Mouse (Mus musculus): ENCODE measurements at regions not wholly inside any gene's neighbourhood (a gene's known extent, or its start where the extent isn't known, plus 50 kb on each side); places are given as distances from the start of the nearest gene placed in this dataset.

GRCm38 (mm10) chr12:112274026-112274425 is 128.0 kb downstream of the Kif26a start:
- no peak for ATAC-seq (ENCODE audit: low FRiP score)
- H3K27me3 ChIP-seq (replicated peaks), result peaks cover 6% of the 10 kb centered on the region; the same call in 1 of the 2 replicates
- H3K36me3 ChIP-seq, result no peaks in the 10 kb centered on the region
- H3K27ac ChIP-seq (replicated peaks), result no peak overlapping the region
- WGBS, result 86% methylated on average over 6 of the region's 6 CpGs
- peaks cover 18% of the 10 kb centered on the region for H3K4me1 ChIP-seq
- no peak overlapping the region for H3K4me2 ChIP-seq
- no peak overlapping the region for H3K4me3 ChIP-seq (replicated peaks)
- no peaks in the 10 kb centered on the region for H3K9me3 ChIP-seq (replicated peaks)
- H3K9ac ChIP-seq (replicated peaks), result no peak overlapping the region

DNA sequence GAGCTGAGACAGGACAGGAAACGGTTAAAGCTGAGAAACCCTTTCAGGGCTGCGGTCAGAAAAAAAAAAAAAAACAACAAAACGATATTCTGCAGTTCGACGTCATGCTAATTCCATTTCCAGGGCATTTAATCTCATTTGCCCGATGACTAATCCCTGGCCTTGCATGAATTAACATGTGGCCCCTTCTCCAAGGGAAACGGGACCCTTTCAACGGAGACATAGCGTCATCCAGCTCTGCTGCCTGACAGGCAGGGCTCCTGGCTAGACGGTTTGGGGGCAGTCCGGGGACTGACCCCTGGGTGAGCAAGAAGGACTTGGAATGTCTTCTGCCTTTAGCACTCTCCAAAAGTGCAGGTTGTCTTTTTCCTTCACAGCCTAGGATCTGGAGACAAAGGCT is 128.7 kb downstream of the Kif26a start:
- H3K4me3 ChIP-seq (replicated peaks), result no peak overlapping the region
- H3K9ac ChIP-seq (replicated peaks), result no peak overlapping the region
- no peak overlapping the region for H3K27ac ChIP-seq (replicated peaks)
- H3K4me1 ChIP-seq, result peaks cover 19% of the 10 kb centered on the region
- no peaks in the 10 kb centered on the region for H3K36me3 ChIP-seq
- H3K27me3 ChIP-seq (replicated peaks), result peaks cover 6% of the 10 kb centered on the region; the same call in 1 of the 2 replicates
- H3K9me3 ChIP-seq (replicated peaks), result no peaks in the 10 kb centered on the region
- WGBS, result 43% methylated on average over 11 of the region's 11 CpGs
- no peak overlapping the region for H3K4me2 ChIP-seq
- no peak for ATAC-seq (ENCODE audit: low FRiP score)

DNA sequence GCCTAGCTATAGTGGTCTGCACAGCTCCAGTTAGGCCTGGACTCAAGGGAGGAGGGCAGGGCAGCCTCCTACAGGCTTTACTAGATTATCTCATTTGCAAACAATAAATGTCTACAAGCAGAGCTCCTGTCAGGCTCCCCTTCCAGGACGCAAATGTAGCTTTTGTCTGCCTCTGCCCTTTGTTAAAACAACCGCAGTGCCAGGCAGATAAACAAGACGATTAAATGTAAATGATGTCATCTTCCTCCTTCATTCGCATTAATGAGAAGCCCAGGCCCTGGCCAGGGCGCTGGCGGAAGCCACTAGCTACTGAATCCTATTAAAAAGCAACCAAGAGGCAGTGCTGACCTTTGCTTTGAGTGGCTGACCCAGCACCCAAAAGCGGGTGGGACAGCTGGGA is 130.6 kb downstream of the Kif26a start:
- no peak for ATAC-seq (ENCODE audit: low FRiP score)
- Histone ChIP-seq H3K27ac (replicated peaks) (no peak overlapping the region), H3K36me3 (no peaks in the 10 kb centered on the region), H3K4me2 (no peak overlapping the region), H3K27me3 (replicated peaks) (peaks cover 6% of the 10 kb centered on the region; the same call in 1 of the 2 replicates), H3K9me3 (replicated peaks) (no peaks in the 10 kb centered on the region), H3K4me1 (peaks cover 29% of the 10 kb centered on the region), H3K4me3 (replicated peaks) (no peak overlapping the region), H3K9ac (replicated peaks) (no peak overlapping the region)
- 19% methylated on average over 7 of the region's 7 CpGs for WGBS

DNA sequence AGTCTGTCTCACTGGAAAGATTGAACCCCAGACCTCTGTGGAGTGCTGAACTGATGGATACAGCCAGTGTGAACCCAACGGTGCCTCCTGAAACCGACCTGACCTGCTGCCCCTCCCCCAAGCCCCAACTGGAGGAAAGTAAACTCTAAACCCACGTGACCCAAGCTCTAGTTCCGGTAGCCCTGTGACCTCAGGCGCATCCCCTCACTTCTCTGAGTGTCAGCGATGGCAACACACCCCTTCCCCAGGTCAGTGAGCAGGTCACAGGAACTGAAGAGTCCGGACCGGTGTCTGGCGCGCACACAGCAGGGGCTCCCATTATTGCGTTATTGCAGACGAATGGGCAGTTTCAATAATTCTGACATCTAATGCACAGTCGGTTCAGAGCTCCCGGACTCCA is 131.5 kb downstream of the Kif26a start:
- H3K4me2 ChIP-seq, result no peak overlapping the region
- H3K27me3 ChIP-seq (replicated peaks), result peaks cover 6% of the 10 kb centered on the region; the same call in 1 of the 2 replicates
- no peaks in the 10 kb centered on the region for H3K9me3 ChIP-seq (replicated peaks)
- H3K36me3 ChIP-seq, result no peaks in the 10 kb centered on the region
- H3K27ac ChIP-seq (replicated peaks), result no peak overlapping the region
- no peak for ATAC-seq (ENCODE audit: low FRiP score)
- H3K9ac ChIP-seq (replicated peaks), result no peak overlapping the region
- no peak overlapping the region for H3K4me3 ChIP-seq (replicated peaks)
- peaks cover 25% of the 10 kb centered on the region for H3K4me1 ChIP-seq
- WGBS, result 41% methylated on average over 14 of the region's 14 CpGs

- H3K4me2 ChIP-seq, result no peak overlapping the region
- no peaks in the 10 kb centered on the region for H3K36me3 ChIP-seq
- peaks cover 14% of the 10 kb centered on the region for H3K4me1 ChIP-seq
- H3K27ac ChIP-seq (replicated peaks), result no peak overlapping the region
- no peak overlapping the region for H3K9ac ChIP-seq (replicated peaks)
- ATAC-seq (ENCODE audit: low FRiP score), result no peak
- 0 out of 2 replicates have a peak, but pooled peaks cover 2% of the 10 kb centered on the region for H3K27me3 ChIP-seq (replicated peaks)
- no peak overlapping the region for H3K4me3 ChIP-seq (replicated peaks)
- 55% methylated on average over 15 of the region's 15 CpGs for WGBS
- no peaks in the 10 kb centered on the region for H3K9me3 ChIP-seq (replicated peaks)
Observed at GRCm38 (mm10) chr12:112285096-112285495, 139.1 kb downstream of the Kif26a start.

DNA sequence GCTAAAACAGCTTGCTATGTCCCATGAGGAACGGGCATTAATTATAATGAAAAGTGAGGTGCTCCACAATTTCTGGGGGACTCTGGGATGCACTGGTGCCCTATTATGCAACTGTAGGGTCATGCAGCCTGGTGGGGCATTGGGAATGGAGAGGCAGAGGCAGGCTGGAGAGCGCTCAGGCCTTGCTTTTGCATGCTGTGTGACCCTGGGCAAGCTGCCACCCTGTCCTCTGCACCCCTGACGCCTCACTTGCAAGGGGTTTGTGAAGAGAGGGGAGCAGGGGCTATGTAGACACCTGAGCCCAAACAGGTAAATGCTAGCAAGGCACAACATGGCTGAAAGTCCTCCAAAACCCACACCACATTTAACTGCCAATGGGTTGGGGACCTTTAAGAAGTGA is 142.8 kb downstream of the Kif26a start:
- Histone ChIP-seq H3K36me3 (no peaks in the 10 kb centered on the region), H3K27me3 (replicated peaks) (0 out of 2 replicates have a peak, but pooled peaks cover 2% of the 10 kb centered on the region), H3K4me3 (replicated peaks) (no peak overlapping the region), H3K4me1 (peaks cover 33% of the 10 kb centered on the region), H3K27ac (replicated peaks) (no peak overlapping the region), H3K9ac (replicated peaks) (no peak overlapping the region), H3K4me2 (no peak overlapping the region), H3K9me3 (replicated peaks) (no peaks in the 10 kb centered on the region)
- WGBS, result 78% methylated on average over 3 of the region's 3 CpGs
- no peak for ATAC-seq (ENCODE audit: low FRiP score)

- WGBS, result 80% methylated on average over 9 of the region's 9 CpGs
- no peaks in the 10 kb centered on the region for H3K36me3 ChIP-seq
- no peak overlapping the region for H3K4me2 ChIP-seq
- H3K9ac ChIP-seq (replicated peaks), result no peak overlapping the region
- no peak for ATAC-seq (ENCODE audit: low FRiP score)
- H3K27me3 ChIP-seq (replicated peaks), result 0 out of 2 replicates have a peak, but pooled peaks cover 2% of the 10 kb centered on the region
- H3K27ac ChIP-seq (replicated peaks), result no peak overlapping the region
- peaks cover 35% of the 10 kb centered on the region for H3K4me1 ChIP-seq
- H3K4me3 ChIP-seq (replicated peaks), result no peak overlapping the region
- H3K9me3 ChIP-seq (replicated peaks), result no peaks in the 10 kb centered on the region
Observed at GRCm38 (mm10) chr12:112290299-112290698, 144.3 kb downstream of the Kif26a start.

DNA sequence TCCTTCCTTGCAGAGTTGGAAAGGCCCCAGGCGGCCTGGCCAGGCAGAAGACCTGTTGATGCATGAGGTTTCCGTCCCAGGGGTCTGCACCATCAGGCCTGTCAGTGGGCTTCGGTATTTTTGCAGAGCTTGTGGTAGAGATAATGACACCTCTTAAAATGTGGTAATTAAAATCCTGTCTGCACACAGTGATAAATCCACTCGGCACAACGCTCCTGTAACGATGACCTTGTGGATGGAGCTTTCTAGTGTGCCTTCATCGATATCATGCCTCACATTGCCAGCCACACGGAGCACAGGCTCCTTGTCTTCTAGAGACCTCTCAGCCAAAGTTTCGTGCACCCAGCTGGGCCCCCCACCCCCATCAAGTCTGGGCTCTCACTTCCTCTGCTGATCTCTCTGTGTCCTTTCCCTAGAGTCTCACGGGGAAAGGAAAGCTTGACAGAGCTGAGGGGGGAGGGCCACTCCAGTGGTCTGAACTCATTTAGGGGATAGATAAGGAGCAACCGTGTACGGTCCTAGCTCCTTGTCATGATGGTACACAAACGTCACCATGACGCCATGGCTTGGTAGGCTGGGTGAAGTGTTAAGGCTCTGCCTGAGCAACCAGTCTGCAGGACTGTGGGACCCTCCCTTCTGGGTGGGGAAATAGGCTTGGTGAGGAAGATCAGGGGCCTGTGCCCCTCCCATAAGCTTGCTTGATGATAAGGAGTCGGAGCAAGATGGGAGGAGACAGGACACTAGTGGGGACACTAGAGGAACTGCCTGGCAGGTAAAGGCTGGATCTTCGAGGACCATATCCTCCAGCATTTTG is 145.9 kb downstream of the Kif26a start:
- Histone ChIP-seq H3K9ac (replicated peaks) (no peak overlapping the region), H3K27ac (replicated peaks) (no peak overlapping the region)
- WGBS, result 71% methylated on average over 16 of the region's 16 CpGs

GRCm38 (mm10) chr12:112293105-112293504 is 147.1 kb downstream of the Kif26a start:
- H3K9me3 ChIP-seq (replicated peaks), result no peaks in the 10 kb centered on the region
- H3K4me2 ChIP-seq, result no peak overlapping the region
- H3K9ac ChIP-seq (replicated peaks), result no peak overlapping the region
- H3K36me3 ChIP-seq, result no peaks in the 10 kb centered on the region
- peak; percentile 70 for ATAC-seq (ENCODE audit: low FRiP score)
- H3K4me1 ChIP-seq, result peaks cover 34% of the 10 kb centered on the region
- WGBS, result 35% methylated on average over 13 of the region's 13 CpGs
- H3K27me3 ChIP-seq (replicated peaks), result 0 out of 2 replicates have a peak, but pooled peaks cover 2% of the 10 kb centered on the region
- H3K27ac ChIP-seq (replicated peaks), result no peak overlapping the region; the same call in 1 of the 2 replicates
- no peak overlapping the region for H3K4me3 ChIP-seq (replicated peaks)

More for the DNA sequence above, 145.9 kb downstream of the Kif26a start:
- ATAC-seq (ENCODE audit: low FRiP score), result no peak
- Histone ChIP-seq H3K9me3 (replicated peaks) (no peaks in the 10 kb centered on the region), H3K4me2 (no peak overlapping the region), H3K4me1 (peaks cover 35% of the 10 kb centered on the region), H3K27me3 (replicated peaks) (0 out of 2 replicates have a peak, but pooled peaks cover 2% of the 10 kb centered on the region), H3K4me3 (replicated peaks) (no peak overlapping the region), H3K36me3 (no peaks in the 10 kb centered on the region)

GRCm38 (mm10) chr12:112295337-112295941 is 149.4 kb downstream of the Kif26a start:
- WGBS, result 84% methylated on average over 6 of the region's 6 CpGs
- no peaks in the 10 kb centered on the region for H3K9me3 ChIP-seq (replicated peaks)
- no peak overlapping the region for H3K4me3 ChIP-seq (replicated peaks)
- no peak overlapping the region for H3K4me2 ChIP-seq
- H3K27ac ChIP-seq (replicated peaks), result no peak overlapping the region
- H3K27me3 ChIP-seq (replicated peaks), result 0 out of 2 replicates have a peak, but pooled peaks cover 8% of the 10 kb centered on the region
- ATAC-seq (ENCODE audit: low FRiP score), result no peak
- H3K36me3 ChIP-seq, result no peaks in the 10 kb centered on the region
- H3K9ac ChIP-seq (replicated peaks), result no peak overlapping the region
- peaks cover 42% of the 10 kb centered on the region for H3K4me1 ChIP-seq

GRCm38 (mm10) chr12:112298521-112298920 is 152.5 kb downstream of the Kif26a start:
- H3K4me2 ChIP-seq, result no peak overlapping the region
- no peak overlapping the region for H3K4me3 ChIP-seq (replicated peaks)
- no peak overlapping the region for H3K9ac ChIP-seq (replicated peaks)
- 85% methylated on average over 8 of the region's 8 CpGs for WGBS
- H3K9me3 ChIP-seq (replicated peaks), result no peaks in the 10 kb centered on the region
- no peak for ATAC-seq (ENCODE audit: low FRiP score)
- H3K36me3 ChIP-seq, result no peaks in the 10 kb centered on the region
- no peak overlapping the region for H3K27ac ChIP-seq (replicated peaks)
- peaks cover 27% of the 10 kb centered on the region for H3K27me3 ChIP-seq (replicated peaks)
- H3K4me1 ChIP-seq, result peaks cover 33% of the 10 kb centered on the region

GRCm38 (mm10) chr12:112299089-112299488 is 153.1 kb downstream of the Kif26a start:
- Histone ChIP-seq H3K4me3 (replicated peaks) (no peak overlapping the region), H3K4me2 (no peak overlapping the region), H3K27me3 (replicated peaks) (peaks cover 31% of the 10 kb centered on the region), H3K27ac (replicated peaks) (0 out of 2 replicates have a peak overlapping the region, but pooled peaks have one; percentile 18), H3K4me1 (peaks cover 28% of the 10 kb centered on the region), H3K9ac (replicated peaks) (no peak overlapping the region), H3K9me3 (replicated peaks) (no peaks in the 10 kb centered on the region), H3K36me3 (no peaks in the 10 kb centered on the region)
- 49% methylated on average over 5 of the region's 5 CpGs for WGBS
- no peak for ATAC-seq (ENCODE audit: low FRiP score)

Measured in neural tube, embryonic 15.5 days (tissue).